Mouse (Mus musculus) MEL (cell line): ENCODE measurements at regions not wholly inside any gene's neighbourhood (a gene's known extent, or its start where the extent isn't known, plus 50 kb on each side); places are given as distances from the start of the nearest gene placed in this dataset.

Experiments
- DNase-seq: peaks from one replicate; pipeline ENCODE4 v3.0.0; 2011; ENCODE audit warnings: low read depth, low spot score
- H3K27ac ChIP-seq: 2 replicates; pipeline ENCODE4 v1.5.1; 2012; ENCODE audit warnings: low read depth, mild to moderate bottlenecking, control low read depth, low read length, moderate library complexity; ENCODE audit not compliant: control insufficient read depth
- H3K27me3 ChIP-seq, 2 experiments: fragments of 150-350 bp in 1 of 2; sonication (generic) in 1 of 2; 2 replicates each; pipeline ENCODE4 v1.6.1; 2012; ENCODE audit warnings: low read length in 2 of 2, mild to moderate bottlenecking in 2 of 2, improper control_type of control experiment in 1 of 2, moderate library complexity in 1 of 2; ENCODE audit not compliant: insufficient read depth in 2 of 2, control insufficient read depth in 1 of 2
- H3K36me3 ChIP-seq, 2 experiments: 2 replicates each; pipeline ENCODE4 v1.6.1; 2012 to 2014; ENCODE audit warnings: low read length in 2 of 2, improper control_type of control experiment in 1 of 2, inconsistent platforms in 1 of 2, mild to moderate bottlenecking in 1 of 2; ENCODE audit not compliant: insufficient read depth in 2 of 2, control insufficient read depth in 1 of 2
- H3K4me1 ChIP-seq, 2 experiments: fragments of 150-350 bp in 1 of 2; sonication (generic) in 1 of 2; 2 replicates each; pipeline ENCODE4 v1.6.1; 2012; ENCODE audit warnings: low read length in 2 of 2, improper control_type of control experiment in 1 of 2, mild to moderate bottlenecking in 1 of 2; ENCODE audit not compliant: insufficient read depth in 2 of 2, control insufficient read depth in 1 of 2
- H3K4me3 ChIP-seq, 2 experiments: fragments of 150-350 bp in 1 of 2; sonication (generic) in 1 of 2; 2 replicates each; pipeline ENCODE4 v1.5.1; 2012; ENCODE audit warnings: low read depth in 2 of 2, low read length in 2 of 2, mild to moderate bottlenecking in 2 of 2, moderate library complexity in 2 of 2, control low read depth in 1 of 2, improper control_type of control experiment in 1 of 2; ENCODE audit not compliant: control insufficient read depth in 1 of 2, insufficient read depth in 1 of 2
- H3K79me2 ChIP-seq: 2 replicates; pipeline ENCODE4 v1.6.1; 2012; ENCODE audit warnings: mild to moderate bottlenecking, low read length, moderate library complexity; ENCODE audit not compliant: control insufficient read depth, poor library complexity, insufficient read depth
- H3K9ac ChIP-seq: 2 replicates; pipeline ENCODE4 v1.6.1; 2012; ENCODE audit warnings: low read depth, mild to moderate bottlenecking, control low read depth, low read length, moderate library complexity; ENCODE audit not compliant: control insufficient read depth, poor library complexity, severe bottlenecking
- H3K9me3 ChIP-seq: fragments of 150-350 bp; sonication (generic); replicated peaks from 2 replicates; pipeline ENCODE4 v1.6.1; 2012; ENCODE audit warnings: mild to moderate bottlenecking, low read length, improper control_type of control experiment, moderate library complexity; ENCODE audit not compliant: insufficient read depth
- CTCF ChIP-seq, 3 experiments: IDR thresholded peaks in 2 of 3; conservative IDR thresholded peaks in 1 of 3; 2 replicates each; pipeline ENCODE4 v1.5.1; 2011 to 2012; ENCODE audit warnings: low read length in 3 of 3, low read depth in 2 of 3, mild to moderate bottlenecking in 2 of 3, improper control_type of control experiment in 1 of 3, inconsistent platforms in 1 of 3, mixed read lengths in 1 of 3, moderate library complexity in 1 of 3; ENCODE audit not compliant: control insufficient read depth in 1 of 3, insufficient read depth in 1 of 3, poor library complexity in 1 of 3, severe bottlenecking in 1 of 3
- GATA1 ChIP-seq: IDR thresholded peaks from 2 replicates; pipeline ENCODE4 v1.6.1; 2011; ENCODE audit warnings: low read depth, low read length, improper control_type of control experiment
- JUND ChIP-seq: IDR thresholded peaks from 2 replicates; pipeline ENCODE4 v1.6.1; 2011; ENCODE audit warnings: low read depth, mild to moderate bottlenecking, improper control_type of control experiment, low read length
- MAFK ChIP-seq: IDR thresholded peaks from 2 replicates; pipeline ENCODE4 v1.6.1; 2011; ENCODE audit warnings: low read depth, mild to moderate bottlenecking, low read length, improper control_type of control experiment, borderline replicate concordance
- MAZ ChIP-seq: IDR thresholded peaks from 2 replicates; pipeline ENCODE4 v1.6.1; 2012; ENCODE audit warnings: low read depth, mild to moderate bottlenecking, inconsistent platforms, low read length, improper control_type of control experiment
- MXI1 ChIP-seq: IDR thresholded peaks from 2 replicates; pipeline ENCODE4 v1.6.1; 2011; ENCODE audit warnings: mild to moderate bottlenecking, low read depth, low read length, improper control_type of control experiment
- MYB ChIP-seq: IDR thresholded peaks from 2 replicates; pipeline ENCODE4 v1.6.1; 2011; ENCODE audit warnings: mild to moderate bottlenecking, low read depth, low read length, improper control_type of control experiment
- POLR2A ChIP-seq, 2 experiments: IDR thresholded peaks; 2 replicates each; pipeline ENCODE4 v1.6.1; 2011 to 2012; ENCODE audit warnings: low read length in 2 of 2, mild to moderate bottlenecking in 2 of 2, control low read depth in 1 of 2, improper control_type of control experiment in 1 of 2, low read depth in 1 of 2, moderate library complexity in 1 of 2; ENCODE audit not compliant: control insufficient read depth in 1 of 2, insufficient read depth in 1 of 2, poor library complexity in 1 of 2
- RAD21 ChIP-seq: IDR thresholded peaks from 2 replicates; pipeline ENCODE4 v1.6.1; 2011; ENCODE audit warnings: mild to moderate bottlenecking, low read depth, low read length, improper control_type of control experiment
- SIN3A ChIP-seq: IDR thresholded peaks from 2 replicates; pipeline ENCODE4 v1.6.1; 2012; ENCODE audit warnings: low read length, improper control_type of control experiment, inconsistent platforms
- SMC3 ChIP-seq: IDR thresholded peaks from 2 replicates; pipeline ENCODE4 v1.6.1; 2011; ENCODE audit warnings: low read depth, low read length, improper control_type of control experiment
- TAL1 ChIP-seq: IDR thresholded peaks from 2 replicates; pipeline ENCODE4 v1.6.1; 2012; ENCODE audit warnings: mild to moderate bottlenecking, inconsistent platforms, low read length, moderate library complexity, mixed read lengths
- TBP ChIP-seq: IDR thresholded peaks from 2 replicates; pipeline ENCODE4 v1.8.0; 2011; ENCODE audit warnings: low read depth, low read length, improper control_type of control experiment
- USF1 ChIP-seq: IDR thresholded peaks from 2 replicates; pipeline ENCODE4 v1.6.1; 2014; ENCODE audit warnings: low read depth, mild to moderate bottlenecking, inconsistent platforms, low read length, improper control_type of control experiment, moderate library complexity
- USF2 ChIP-seq, 2 experiments: IDR thresholded peaks; 2 replicates each; pipeline ENCODE4 v1.6.1; 2011 to 2012; ENCODE audit warnings: improper control_type of control experiment in 2 of 2, low read length in 2 of 2, borderline replicate concordance in 1 of 2, inconsistent platforms in 1 of 2, low read depth in 1 of 2, mild to moderate bottlenecking in 1 of 2; ENCODE audit not compliant: insufficient read depth in 1 of 2
- ZMIZ1 ChIP-seq: IDR thresholded peaks from 2 replicates; pipeline ENCODE4 v1.6.1; 2012; ENCODE audit warnings: low read depth, mild to moderate bottlenecking, inconsistent platforms, low read length, improper control_type of control experiment, moderate library complexity
- ZNF384 ChIP-seq: IDR thresholded peaks from 2 replicates; pipeline ENCODE4 v1.6.1; 2012; ENCODE audit warnings: low read depth, mild to moderate bottlenecking, inconsistent platforms, low read length, improper control_type of control experiment

GRCm38 (mm10) chr3:52563595-52563994 lies 295.5 kb downstream of the Foxo1 start:
- H3K27me3 ChIP-seq: no peaks in the 10 kb centered on the region

DNA sequence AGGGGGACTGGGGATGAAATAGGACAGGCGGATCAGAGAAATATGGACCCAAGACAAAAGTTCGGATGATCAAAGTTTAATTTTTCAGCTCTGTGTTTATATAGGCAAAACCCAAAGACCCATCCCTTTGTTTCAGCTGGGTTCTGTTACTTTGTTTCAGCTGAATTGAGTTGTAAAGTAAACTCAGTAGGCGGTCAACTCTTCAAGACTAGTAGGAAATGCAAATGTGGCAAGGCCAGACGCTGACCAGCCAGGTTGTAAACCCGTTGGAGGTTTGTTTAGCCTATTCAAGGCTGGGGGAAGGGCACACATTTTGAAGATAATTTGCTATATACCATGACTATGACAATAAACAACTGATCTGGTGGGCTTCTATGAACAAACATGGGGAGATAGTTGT lies 294.7 kb downstream of the Foxo1 start:
- Histone ChIP-seq H3K79me2 (no peaks in the 10 kb centered on the region), H3K27ac (no peak overlapping the region), H3K9me3 (no peaks in the 10 kb centered on the region), H3K36me3 (no peaks in the 10 kb centered on the region), H3K4me3 (no peak overlapping the region), H3K27me3 (no peaks in the 10 kb centered on the region)
- DNase-seq: no peak
- no peak for TF ChIP-seq ZMIZ1
- no peak for TF ChIP-seq GATA1
- TF ChIP-seq USF2 (IDR thresholded peaks at IDR 0.05; ENCODE audit: borderline replicate concordance in 1 of 2, insufficient read depth in 1 of 2, low read depth in 1 of 2, low read length in 2 of 2): no peak
- no peak for TF ChIP-seq POLR2A (IDR thresholded peaks at IDR 0.05; ENCODE audit: control insufficient read depth in 1 of 2, insufficient read depth in 1 of 2, low read depth in 1 of 2, low read length in 2 of 2, poor library complexity in 1 of 2)
- TF ChIP-seq, all 39 proteins: peak for 0
- Histone ChIP-seq H3K4me1 (no peaks in the 10 kb centered on the region), H3K9ac (no peak overlapping the region)

More at GRCm38 (mm10) chr3:52563595-52563994, 295.5 kb downstream of the Foxo1 start:
- H3K79me2 ChIP-seq: no peaks in the 10 kb centered on the region
- H3K9ac ChIP-seq: no peak overlapping the region
- no peak overlapping the region for H3K27ac ChIP-seq
- H3K9me3 ChIP-seq: no peaks in the 10 kb centered on the region
- H3K36me3 ChIP-seq: no peaks in the 10 kb centered on the region
- no peak overlapping the region for H3K4me3 ChIP-seq
- no peaks in the 10 kb centered on the region for H3K4me1 ChIP-seq
- TF ChIP-seq ZMIZ1: no peak
- TF ChIP-seq MYB: no peak
- TF ChIP-seq MAFK: no peak
- TF ChIP-seq CTCF (IDR thresholded peaks at IDR 0.05 in 2 of 3, conservative IDR thresholded peaks at IDR 0.05 in 1 of 3; ENCODE audit: control insufficient read depth in 1 of 3, insufficient read depth in 1 of 3, low read depth in 2 of 3, low read length in 3 of 3, poor library complexity in 1 of 3, severe bottlenecking in 1 of 3): no peak
- TF ChIP-seq SMC3: no peak
- TF ChIP-seq SIN3A: no peak
- TF ChIP-seq MAZ: no peak
- TF ChIP-seq JUND: no peak
- no peak for TF ChIP-seq MXI1
- no peak for TF ChIP-seq USF1
- TF ChIP-seq ZNF384: no peak
- TF ChIP-seq TAL1: no peak
- DNase-seq: no peak

DNA sequence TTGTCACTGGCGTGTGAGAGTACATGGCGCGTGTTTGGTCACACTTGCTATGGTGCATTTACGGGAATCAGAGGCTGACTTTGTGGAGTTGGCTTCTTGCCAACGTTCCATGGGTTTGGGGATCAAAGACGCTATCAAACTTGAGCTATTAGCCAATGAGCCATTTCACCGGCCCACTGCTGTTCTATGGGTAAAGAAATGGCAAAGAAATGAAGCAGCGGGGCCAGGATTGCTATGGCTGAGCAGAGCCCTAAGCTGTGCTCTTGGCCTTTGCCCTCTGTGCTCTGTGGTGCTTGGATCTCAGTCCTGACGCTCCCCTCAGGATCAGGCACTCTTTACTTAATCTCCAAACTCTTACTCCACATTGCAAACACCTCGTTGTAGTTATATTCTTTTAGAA lies 291.3 kb downstream of the Foxo1 start:
- H3K4me1 ChIP-seq: no peaks in the 10 kb centered on the region
- TF ChIP-seq MAFK (no peak), RAD21 (no peak), SMC3 (no peak), MAZ (no peak), TBP (no peak)
- no peak overlapping the region for H3K9ac ChIP-seq
- no peak overlapping the region for H3K27ac ChIP-seq
- no peaks in the 10 kb centered on the region for H3K79me2 ChIP-seq
- H3K27me3 ChIP-seq: no peaks in the 10 kb centered on the region
- no peaks in the 10 kb centered on the region for H3K9me3 ChIP-seq
- H3K4me3 ChIP-seq: no peak overlapping the region
- DNase-seq: no peak
- no peaks in the 10 kb centered on the region for H3K36me3 ChIP-seq
